Comparison of ENCODE assay signal across 17 mouse cellular contexts in the genomic region with DNA sequence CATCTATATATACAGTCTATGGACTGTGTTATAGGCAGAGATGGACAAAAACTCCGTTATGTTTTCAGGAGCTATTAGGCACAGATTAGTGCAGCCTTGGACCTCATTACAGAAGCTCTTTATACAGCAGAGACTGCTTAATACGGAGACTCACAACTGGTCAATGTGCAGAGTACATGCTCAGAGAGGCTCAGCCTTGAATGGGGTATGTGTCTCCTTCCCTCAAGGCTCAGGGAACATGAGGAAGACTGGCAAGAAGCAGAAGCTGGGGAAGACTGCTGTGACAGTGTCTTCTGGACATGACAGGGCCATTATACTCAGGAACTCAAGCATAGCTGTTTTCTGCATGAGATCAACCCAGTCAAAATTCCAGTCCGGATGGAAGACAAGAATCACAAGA. TPM values are rescaled to one million over a fixed set of nuclear protein-coding genes. Genes with fewer than 3 reads are reported as not detected.
"Had no signal": no experiment of that assay in that cellular context is flagged by ENCODE, and none has a peak within 500 bp of the region (broad histone marks: within the 10 kb centered on the region; RNA-seq: fewer than 3 reads in every experiment).

No protein-coding gene starts in this region.

- H3K4me3 ChIP-seq: limb, embryonic 12.5 days; liver, embryonic 15.5 days; megakaryocyte, embryonic 14.5 days had no signal

- H3K4me2 ChIP-seq: limb, embryonic 12.5 days; liver, embryonic 15.5 days; midbrain, embryonic 11.5 days had no signal

- H3K27me3 ChIP-seq: limb, embryonic 12.5 days; liver, embryonic 15.5 days; megakaryocyte, embryonic 14.5 days had no signal

- H3K4me1 ChIP-seq: limb, embryonic 12.5 days had no signal

- DNase-seq: kidney, adult 9 months; kidney, postnatal 36 days; layer of hippocampus, adult 9-11 months; layer of hippocampus, postnatal 36 days; lung, adult 2 months; lung, postnatal 4 days; thymus, adult 2 months; thymus, postnatal 25 days had no signal

- H3K9me3 ChIP-seq: limb, embryonic 12.5 days; liver, embryonic 15.5 days; megakaryocyte, embryonic 14.5 days had no signal

- H3K27ac ChIP-seq: kidney, postnatal 0 days; limb, embryonic 12.5 days; liver, embryonic 15.5 days; stomach, postnatal 0 days had no signal

- ATAC-seq: lung, postnatal 0 days; midbrain, embryonic 16.5 days had no signal

- H3K9ac ChIP-seq: limb, embryonic 12.5 days; liver, embryonic 15.5 days had no signal

RNA-seq across cellular contexts. Expression of a gene that starts 58.9 kb away (rescaled TPM):
- total RNA-seq: liver, adult 2 months had no signal
- polyA plus RNA-seq: liver, adult 2 months; liver, embryonic 15.5 days had no signal
